Mouse (Mus musculus): ENCODE results near the gene Amz1.

GRCm38 (mm10) chr5:140703480-140704377, 20.2 kb upstream of the Amz1 start:
- no peak for TF ChIP-seq CTCF (IDR thresholded peaks at IDR 0.05; ENCODE audit: low read depth)
- peak; percentile 18; the same call in 1 of the 2 replicates for TF ChIP-seq EP300 (IDR thresholded peaks at IDR 0.05; ENCODE audit: low read depth)
